Mouse (Mus musculus) midbrain, postnatal 0 days (tissue): ENCODE measurements around the gene Tdg. TPM values are rescaled to one million over a fixed set of nuclear protein-coding genes. Genes with fewer than 3 reads are reported as not detected.
A peak's percentile ranks its signal among the peaks of the same experiment; 100 is the strongest.
"Not testable (repeated sequence)": the region's sequence is repeated elsewhere in the genome, so short reads cannot be mapped to it uniquely, and the experiment has no call there.

Experiments used
- ATAC-seq: fragments of 200-750 bp; cut with Nextera tagmentation; 2 replicates; pipeline ENCODE4 v1.8.0; 2017; ENCODE audit warnings: moderate number of reproducible peaks, mild to moderate bottlenecking, moderate TSS enrichment, moderate library complexity; ENCODE audit not compliant: low FRiP score
- DNase-seq: peaks from one replicate; pipeline ENCODE4 v3.0.0-alpha.2; 2015; ENCODE audit warnings: low spot score
- H3K27ac ChIP-seq: fragments of 300-500 bp; sonication (generic); 2 replicates; pipeline ENCODE4 v1.5.1; 2014; ENCODE audit warnings: low read depth, mild to moderate bottlenecking, low read length, mixed read lengths
- H3K27me3 ChIP-seq: fragments of 300-500 bp; sonication (generic); 2 replicates; pipeline ENCODE4 v1.6.1; 2014; ENCODE audit warnings: low read length, control low read depth, mixed read lengths; ENCODE audit not compliant: insufficient read depth
- H3K36me3 ChIP-seq: fragments of 300-500 bp; sonication (generic); 2 replicates; pipeline ENCODE4 v1.6.1; 2014; ENCODE audit warnings: low read length, control low read depth, mixed read lengths; ENCODE audit not compliant: insufficient read depth
- H3K4me1 ChIP-seq: fragments of 300-500 bp; sonication (generic); 2 replicates; pipeline ENCODE4 v1.6.1; 2014; ENCODE audit warnings: mild to moderate bottlenecking, control low read depth, antibody characterized with exemption, low read length, mixed read lengths; ENCODE audit not compliant: insufficient read depth
- H3K4me2 ChIP-seq: fragments of 300-500 bp; sonication (generic); 2 replicates; pipeline ENCODE4 v1.6.1; 2014; ENCODE audit warnings: low read depth, mild to moderate bottlenecking, low read length, mixed read lengths; ENCODE audit not compliant: poor library complexity, severe bottlenecking
- H3K4me3 ChIP-seq: fragments of 300-500 bp; sonication (generic); 2 replicates; pipeline ENCODE4 v1.5.1; 2014; ENCODE audit warnings: low read depth, mild to moderate bottlenecking, low read length, moderate library complexity
- H3K9ac ChIP-seq: fragments of 300-500 bp; sonication (generic); replicated peaks from 2 replicates; pipeline ENCODE4 v1.6.1; 2014; ENCODE audit warnings: mild to moderate bottlenecking, low read length, moderate library complexity, mixed read lengths; ENCODE audit not compliant: poor library complexity, severe bottlenecking
- H3K9me3 ChIP-seq: fragments of 300-500 bp; sonication (generic); 2 replicates; pipeline ENCODE4 v1.6.1; 2016; ENCODE audit warnings: low read length, control low read depth
- CTCF ChIP-seq: IDR thresholded peaks from 2 replicates; pipeline ENCODE4 v1.5.1; 2016; ENCODE audit warnings: antibody characterized with exemption, mild to moderate bottlenecking
- WGBS: fragments of 180-500 bp; shearing (Covaris S2); extraction: QIAGEN DNeasy Blood & Tissue Kit; methylation state at CpG from one replicate; pipeline ENCODE4 v1.1.7; 2014; 5-methylcytosine and 5-hydroxymethylcytosine counted together
- polyA plus RNA-seq: library from polyadenylated mRNA; unstranded; fragments of >200 nt; fragmentation: Nextera tagmentation; extraction: Ambion mirVana; gene quantifications from 2 replicates; pipeline ENCODE4 v1.2.1, GENCODE M21; 2015
- total RNA-seq: library from RNA; depleted of rRNA; stranded (reverse); fragments of >200 nt; gene quantifications from 2 replicates; pipeline ENCODE4 v1.2.3, GENCODE M21; 2014; rRNA removed

Gene Tdg
- total RNA-seq (60.9 and 74.4 TPM in 2 replicates), polyA plus RNA-seq (119 and 121 TPM in 2 replicates)

DNA sequence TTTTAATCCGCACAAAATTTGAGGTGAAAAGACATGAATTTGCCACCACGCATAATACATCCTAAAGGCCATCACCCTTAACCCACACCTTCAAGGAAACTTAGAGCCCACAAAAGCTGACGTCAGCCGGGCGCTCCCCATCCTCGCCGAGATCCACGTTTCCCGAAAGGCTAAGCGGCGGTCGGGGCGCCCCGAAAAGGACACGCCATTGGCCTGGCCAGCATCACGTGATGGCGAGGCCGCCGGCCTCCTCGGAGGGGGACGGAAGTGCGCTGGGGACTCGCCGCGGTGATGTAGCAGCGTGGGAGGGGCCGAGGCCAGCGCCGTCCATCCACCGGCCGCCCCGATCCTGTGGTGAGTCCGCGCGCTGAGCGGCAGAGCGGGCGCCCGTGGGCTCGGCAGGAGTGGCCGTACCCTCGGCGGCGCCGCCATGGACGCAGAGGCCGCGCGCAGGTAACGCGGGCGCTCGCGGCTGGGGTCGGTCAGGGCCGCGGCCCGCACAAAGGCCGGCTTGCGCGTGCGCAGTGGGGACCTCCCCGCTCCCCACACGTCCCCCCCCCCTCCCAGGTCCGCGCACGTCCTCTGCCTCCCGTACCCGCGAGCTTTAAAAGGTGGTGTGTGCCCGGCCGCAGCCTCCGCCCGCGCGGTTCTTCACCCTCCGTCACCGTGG, at the start of gene Tdg:
TSS of gene Tdg (plus strand) at position 243 of the 670 bp plus-strand sequence.
- peak; percentile 96 for DNase-seq
- peaks cover 12% of the 10 kb centered on the region; the same call in 1 of the 2 replicates for H3K4me1 ChIP-seq
- not testable (repeated sequence) for H3K36me3 ChIP-seq, H3K27me3 ChIP-seq, H3K9me3 ChIP-seq
- peak within 1 kb of the TSS; percentile 81 for H3K4me3 ChIP-seq
- H3K27ac ChIP-seq: peak within 1 kb of the TSS; percentile 90
- ATAC-seq: peak; percentile 97
- peak within 1 kb of the TSS; percentile 88 for H3K9ac ChIP-seq
- WGBS: 0% methylated on average over 41 of the region's 78 CpGs
- H3K4me2 ChIP-seq: peak within 1 kb of the TSS; percentile 84

DNA sequence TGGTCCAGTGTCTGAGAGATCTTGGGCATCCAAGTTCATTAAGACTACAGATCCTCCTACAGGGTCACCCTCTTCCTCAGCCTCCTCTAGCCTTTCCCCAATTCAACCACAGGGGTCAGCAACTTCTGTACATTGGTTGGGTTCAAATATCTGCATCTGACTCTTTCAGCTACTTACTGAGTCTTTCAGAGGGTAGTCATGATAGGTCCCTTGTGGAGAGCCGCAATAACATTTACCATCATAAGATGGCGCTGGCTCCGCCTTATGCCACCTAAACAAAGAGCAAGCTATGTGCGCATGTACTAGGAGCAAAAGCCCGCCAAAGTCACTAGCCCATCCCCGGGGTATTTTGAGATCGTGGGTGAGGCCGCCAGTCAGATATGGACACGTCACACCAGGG, 40.0 kb upstream of the Tdg start:
- 89% methylated on average over 9 of the region's 9 CpGs for WGBS

DNA sequence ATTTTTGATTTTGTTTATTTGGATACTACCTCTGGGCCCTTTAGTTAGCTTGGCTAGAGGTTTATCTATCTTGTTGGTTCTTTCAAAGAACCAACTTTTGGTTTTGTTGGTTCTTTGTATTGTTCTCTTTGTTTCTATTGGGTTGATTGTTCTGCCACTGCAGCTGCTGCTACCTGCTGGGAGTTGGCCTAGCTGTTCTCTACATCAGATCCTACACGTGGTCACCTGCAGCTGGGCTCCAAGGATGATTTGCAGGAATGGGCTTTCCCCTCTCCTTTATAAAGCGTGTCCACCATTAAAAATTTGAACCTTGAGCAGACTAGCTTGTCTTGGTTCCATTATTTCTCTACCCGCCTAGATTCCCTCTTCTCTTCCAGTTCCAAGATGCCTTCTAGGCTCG, 35.2 kb upstream of the Tdg start:
- H3K4me2 ChIP-seq, H3K4me3 ChIP-seq, H3K27ac ChIP-seq, DNase-seq, ATAC-seq, H3K9me3 ChIP-seq, H3K9ac ChIP-seq, H3K36me3 ChIP-seq, H3K27me3 ChIP-seq, H3K4me1 ChIP-seq: not testable (repeated sequence)
- 66% methylated on average over 4 of the region's 4 CpGs for WGBS

More for the DNA sequence above, 40.0 kb upstream of the Tdg start:
- not testable (repeated sequence) for H3K36me3 ChIP-seq, H3K4me2 ChIP-seq, H3K4me3 ChIP-seq, ATAC-seq, H3K4me1 ChIP-seq, H3K27me3 ChIP-seq, H3K9ac ChIP-seq, DNase-seq, H3K9me3 ChIP-seq, H3K27ac ChIP-seq

DNA sequence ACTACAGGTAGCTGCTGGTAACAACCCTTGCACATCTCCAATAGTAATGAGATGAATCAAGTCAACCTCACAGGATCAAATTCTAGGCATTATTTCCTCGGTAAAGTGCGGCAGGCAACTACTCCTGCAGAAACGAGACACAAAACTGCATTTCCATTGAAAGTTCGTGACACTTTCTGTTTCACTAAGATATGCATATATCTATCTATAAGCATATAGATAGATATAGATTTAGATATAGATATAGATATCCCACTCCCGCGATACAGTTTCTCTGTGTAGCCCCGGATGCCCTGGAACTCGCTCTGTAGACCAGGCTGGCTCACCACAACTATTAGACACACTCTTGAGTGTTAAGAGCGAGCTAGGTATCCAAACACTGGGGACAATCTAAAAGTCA, 7.4 kb upstream of the Tdg start:
- no peaks in the 10 kb centered on the region for H3K36me3 ChIP-seq
- peak overlapping the region; percentile 74; the same call in 1 of the 2 replicates for H3K9ac ChIP-seq
- 29% methylated on average over 9 of the region's 9 CpGs for WGBS
- peak overlapping the region; percentile 67 for H3K4me2 ChIP-seq
- ATAC-seq (no peak), DNase-seq (no peak)
- TF ChIP-seq CTCF: no peak
- no peaks in the 10 kb centered on the region for H3K4me1 ChIP-seq
- H3K27ac ChIP-seq: no peak overlapping the region
- H3K4me3 ChIP-seq: peak overlapping the region; percentile 61
- H3K9me3 ChIP-seq: no peaks in the 10 kb centered on the region
- H3K27me3 ChIP-seq: no peaks in the 10 kb centered on the region

DNA sequence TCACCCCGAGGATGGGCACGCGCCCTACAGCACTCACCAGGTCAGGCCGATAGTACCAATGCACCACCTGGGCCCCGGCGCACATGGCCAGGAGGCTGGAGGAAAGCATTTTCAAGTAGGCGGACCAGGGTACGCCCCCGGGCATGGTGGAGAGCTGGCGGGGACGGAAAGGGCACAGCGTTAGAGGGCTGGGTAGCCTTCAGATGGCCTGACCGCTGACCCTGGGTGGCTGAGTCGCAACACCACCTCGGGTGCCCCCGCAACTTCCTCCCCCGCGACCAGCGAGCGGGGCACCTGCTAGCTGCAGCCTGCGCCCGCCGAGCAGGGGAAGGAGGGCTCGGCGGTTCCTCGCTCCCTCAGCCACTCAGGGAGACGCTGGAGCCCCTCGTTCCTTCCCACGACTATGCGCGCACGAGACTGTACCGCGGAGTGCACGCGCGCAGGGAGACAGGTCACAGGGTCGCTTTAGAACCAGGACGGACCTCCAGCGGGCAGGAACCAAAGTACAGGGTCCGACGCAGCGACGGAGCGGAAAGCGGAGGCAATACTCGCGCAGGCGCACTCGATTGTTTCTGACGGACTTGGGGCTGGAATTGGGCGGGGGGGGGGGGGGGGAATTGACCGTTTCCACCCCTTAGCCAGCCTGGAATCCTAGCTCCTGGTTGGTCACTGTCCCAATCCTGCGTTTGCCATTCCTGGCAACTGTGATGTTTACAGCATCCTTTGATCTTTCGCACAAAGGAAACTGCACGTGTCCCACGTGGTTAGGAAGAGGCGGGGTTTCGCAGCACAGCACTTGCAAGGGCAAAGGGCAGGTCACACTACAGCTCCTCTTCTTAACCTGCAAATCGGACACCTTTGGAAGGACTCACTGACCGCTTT, 6.7 kb upstream of the Tdg start, which contains the start of gene 1190007I07Rik:
TSS of gene 1190007I07Rik (minus strand) at position 558 of the 882 bp plus-strand sequence.
- DNase-seq: peak; percentile 97
- Histone ChIP-seq H3K9me3 (no peaks in the 10 kb centered on the region), H3K4me3 (peak within 1 kb of the TSS; percentile 61), H3K27ac (peak within 1 kb of the TSS; percentile 77), H3K9ac (peak within 1 kb of the TSS; percentile 74), H3K36me3 (no peaks in the 10 kb centered on the region), H3K4me2 (peak within 1 kb of the TSS; percentile 67), H3K4me1 (no peaks in the 10 kb centered on the region), H3K27me3 (no peaks in the 10 kb centered on the region)
- TF ChIP-seq CTCF: peak; percentile 35
- WGBS: under 1% methylated on average over 56 of the region's 61 CpGs
- ATAC-seq: peak; percentile 91

DNA sequence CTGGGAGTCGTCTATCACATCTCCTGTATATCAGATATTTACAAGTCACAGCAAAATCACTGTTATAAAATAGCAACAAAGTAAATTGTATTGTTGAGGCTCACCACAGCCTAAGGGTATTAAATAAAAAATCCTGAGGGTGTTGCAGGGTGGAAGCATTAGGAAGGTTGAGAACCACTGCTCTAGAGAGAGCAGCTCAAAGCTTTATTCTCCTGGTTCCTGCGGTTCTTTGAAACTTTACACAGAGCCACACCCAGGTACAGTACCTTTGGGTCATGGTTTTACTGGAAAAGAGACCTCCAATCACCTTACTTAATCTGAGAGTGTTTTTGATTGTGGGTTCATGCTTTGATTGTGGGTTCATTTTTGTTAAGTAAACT, 6.1 kb upstream of the Tdg start:
- peak overlapping the region; percentile 61 for H3K4me3 ChIP-seq
- ATAC-seq: not testable (repeated sequence)

More for the DNA sequence above, 6.1 kb upstream of the Tdg start:
- Histone ChIP-seq H3K9ac (peak overlapping the region; percentile 74), H3K27ac (peak overlapping the region; percentile 77), H3K4me2 (peak overlapping the region; percentile 67)
- H3K27me3 ChIP-seq, H3K9me3 ChIP-seq, H3K36me3 ChIP-seq, H3K4me1 ChIP-seq, DNase-seq: not testable (repeated sequence)
- WGBS: 2% methylated on average over 2 of the region's 2 CpGs
